Mouse (Mus musculus): ENCODE measurements around the gene Mllt10. TPM values are rescaled to one million over a fixed set of nuclear protein-coding genes. Genes with fewer than 3 reads are reported as not detected.

Mllt10 gene
- total RNA-seq, 2 experiments from 2014 or later = 31.0 to 33.4 TPM

DNA sequence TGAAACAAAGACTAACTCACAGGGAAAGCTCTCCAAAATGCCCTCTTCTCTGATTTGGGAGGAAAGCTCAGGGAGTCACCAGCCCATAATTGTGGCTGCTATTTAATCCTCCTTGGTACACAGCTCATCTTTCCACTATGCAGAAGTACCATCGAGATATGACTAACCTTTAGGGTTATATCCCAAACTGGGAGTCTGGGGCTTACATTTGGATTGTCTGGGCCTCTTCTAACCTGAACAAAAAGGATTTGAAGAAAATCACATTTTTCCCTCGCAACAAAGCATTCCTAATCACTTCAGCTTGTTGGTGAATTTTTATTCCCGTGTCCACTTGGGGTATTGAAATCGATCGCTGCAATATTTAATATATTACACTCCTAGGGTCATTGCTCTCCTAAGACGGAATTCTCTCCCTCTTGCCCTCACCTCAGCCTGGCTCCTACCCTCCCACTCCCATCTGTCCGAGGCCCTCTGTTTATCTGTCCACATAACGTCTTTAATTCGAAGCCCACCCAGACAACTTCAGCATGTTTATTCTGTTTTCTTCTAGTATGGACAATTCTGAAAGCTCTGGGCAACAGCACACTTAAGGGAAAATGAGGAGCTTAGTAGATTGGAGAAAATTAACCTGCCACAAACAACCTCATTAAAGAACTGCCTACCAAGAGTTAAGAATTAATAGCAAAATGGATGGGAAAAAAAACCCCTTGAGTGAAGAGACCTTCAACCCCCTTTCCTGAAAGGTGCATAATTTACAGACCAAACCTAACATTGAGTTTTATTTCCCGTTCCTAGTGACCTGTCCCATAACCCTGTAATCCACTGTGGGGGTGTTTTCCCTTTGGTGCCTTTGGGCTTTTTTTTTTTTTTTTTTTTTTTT is 20.4 kb upstream of the Mllt10 start:
- no peak for DNase-seq

DNA sequence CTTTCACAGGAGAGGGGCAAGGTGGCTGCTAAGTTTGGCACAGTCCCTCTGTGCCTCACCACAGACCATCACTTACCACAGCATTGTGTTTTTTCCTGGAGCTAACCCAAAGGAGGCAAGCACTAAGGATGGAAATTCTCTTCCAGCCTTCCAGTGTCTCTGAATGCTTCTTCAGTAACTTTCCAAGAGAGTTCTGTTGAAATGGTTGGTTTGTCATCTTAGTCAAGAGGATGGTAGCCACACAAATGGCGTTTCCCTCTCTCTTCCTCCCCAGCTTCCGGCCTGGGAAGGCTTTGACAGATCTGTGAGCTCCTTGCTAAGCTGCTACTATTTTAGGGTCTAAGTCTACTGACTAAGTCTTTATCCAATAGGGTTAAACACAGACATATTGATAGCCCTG is 17.5 kb upstream of the Mllt10 start, which contains the start of gene A930004D18Rik:
Gene A930004D18Rik (minus strand): TSS at position 247 of the 400 bp plus-strand sequence.
- no peak for DNase-seq

DNA sequence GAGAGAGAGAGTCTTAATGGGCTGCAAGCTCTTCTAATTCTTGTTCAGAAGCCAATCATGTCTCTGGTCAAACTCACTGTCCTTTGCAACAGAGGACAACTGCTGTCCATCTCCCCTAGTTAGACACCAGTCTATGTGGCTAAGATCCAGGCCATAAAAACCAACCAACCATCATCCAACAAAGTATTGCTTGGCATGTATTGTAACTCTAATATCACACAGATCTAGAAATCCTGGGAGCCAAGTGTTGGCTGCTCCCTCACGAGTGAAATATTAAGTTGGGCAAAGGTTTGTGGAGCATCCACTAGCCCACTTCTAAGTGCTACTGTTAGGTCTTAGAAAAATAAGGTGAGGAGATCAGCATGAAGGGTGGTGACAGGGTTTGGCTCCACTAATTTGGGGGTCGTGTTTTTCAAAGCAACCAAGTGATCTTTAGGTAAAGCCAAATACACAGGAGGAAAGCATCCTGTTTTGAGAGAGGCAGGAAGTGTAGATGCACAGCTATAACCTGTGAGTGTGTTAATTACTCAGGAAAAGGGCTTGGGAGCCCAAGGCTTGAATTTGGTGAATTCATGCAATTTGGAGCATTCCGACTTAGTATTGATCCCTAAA is 16.8 kb upstream of the Mllt10 start:
- DNase-seq = no peak

DNA sequence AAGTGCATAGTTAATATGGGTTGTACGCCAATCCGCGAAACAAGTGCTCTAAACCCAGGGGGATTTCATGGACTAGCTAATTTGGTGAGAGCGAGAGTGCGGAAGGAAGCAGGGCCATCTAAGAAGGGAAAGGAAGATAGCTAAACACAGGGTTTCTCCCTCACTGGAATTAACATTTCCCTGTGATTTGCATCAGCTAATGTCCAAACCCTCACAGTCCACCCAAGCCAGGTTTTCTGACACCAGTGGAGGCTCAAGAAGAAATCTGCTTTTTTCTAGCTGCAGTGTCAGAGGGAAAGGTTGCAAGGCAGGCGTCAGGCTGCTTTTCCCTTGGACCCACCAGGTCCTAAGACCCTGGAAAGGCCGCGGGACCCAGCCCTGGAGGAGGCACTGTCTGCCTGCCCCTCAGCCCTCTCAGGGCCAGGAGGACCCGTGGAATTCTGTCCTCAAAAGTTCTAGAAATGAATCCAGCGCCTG is 16.1 kb upstream of the Mllt10 start:
- no peak for DNase-seq

DNA sequence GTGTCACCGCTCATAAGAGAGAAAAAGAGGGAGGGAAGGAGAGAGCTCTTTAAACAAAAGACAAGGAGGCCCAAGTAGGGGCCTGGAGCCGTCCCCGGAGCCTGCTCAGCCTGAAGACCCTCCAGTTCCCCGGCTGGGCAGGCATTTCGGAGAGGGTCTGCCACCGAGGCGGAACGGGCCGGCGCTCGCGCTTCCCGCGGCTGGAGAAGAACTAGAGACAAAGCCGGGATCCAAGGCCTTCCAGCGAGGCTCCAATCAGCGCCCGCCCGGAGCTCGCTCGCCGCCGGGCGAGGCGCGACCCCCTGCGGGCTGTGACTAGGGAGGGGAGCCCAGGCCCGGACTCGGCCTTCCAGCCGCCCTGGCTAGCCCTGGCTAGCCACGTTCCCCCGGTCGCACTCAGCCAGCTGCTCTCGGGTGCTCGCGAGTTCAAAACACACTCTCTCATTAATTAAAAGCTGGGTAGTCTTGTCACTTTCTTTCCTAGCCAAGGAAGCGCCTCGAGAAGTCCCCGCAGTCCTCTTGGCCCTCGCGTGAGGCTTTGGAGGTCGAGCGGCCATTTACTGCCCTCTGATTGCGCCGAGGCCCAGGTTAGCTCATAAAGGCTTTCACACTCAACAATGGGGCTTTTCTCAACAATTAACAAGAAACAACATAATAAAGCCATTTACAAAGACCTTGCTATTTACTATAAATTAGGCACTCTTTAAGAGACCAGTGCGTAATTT is 15.3 kb upstream of the Mllt10 start:
- no peak for DNase-seq

DNA sequence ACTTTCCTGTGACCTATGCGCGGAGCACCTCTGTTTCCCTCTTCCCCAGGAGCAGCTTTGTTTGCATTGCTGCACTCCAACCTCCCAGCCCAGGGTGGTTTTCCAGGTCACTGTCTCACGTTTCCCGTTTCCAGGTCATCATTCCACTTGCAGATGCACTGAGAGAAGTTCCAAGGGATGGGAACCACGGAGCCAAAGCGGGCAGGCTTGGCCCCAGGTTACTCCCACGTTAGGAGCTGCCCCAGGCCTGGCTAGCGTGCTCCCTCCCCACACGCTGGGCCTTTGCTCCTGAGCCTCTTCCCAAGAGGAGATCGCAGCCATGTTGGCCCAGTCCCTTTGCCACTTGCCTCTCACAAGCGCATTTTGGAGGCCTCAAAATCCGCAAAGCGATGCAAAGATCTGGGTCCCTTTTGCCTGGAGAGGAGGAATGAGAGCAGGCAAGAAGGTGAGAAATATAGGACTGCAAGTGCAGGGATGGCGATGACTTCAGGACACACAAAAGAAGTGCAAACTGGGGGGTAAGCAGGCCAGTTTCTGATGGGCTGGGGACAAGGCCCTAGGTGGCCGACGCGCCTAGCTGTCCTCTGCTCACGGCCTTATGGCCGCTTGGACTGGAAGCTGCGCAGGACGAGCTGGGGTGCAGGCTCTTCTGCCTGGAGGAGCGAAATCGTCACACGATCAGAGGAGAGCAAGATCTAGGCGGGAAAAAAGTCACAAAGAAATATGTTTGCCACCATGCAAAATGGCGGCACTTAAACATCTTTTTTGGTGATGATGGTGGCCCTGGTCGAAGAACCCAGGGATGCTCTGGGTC is 14.5 kb upstream of the Mllt10 start:
- no peak for DNase-seq

DNA sequence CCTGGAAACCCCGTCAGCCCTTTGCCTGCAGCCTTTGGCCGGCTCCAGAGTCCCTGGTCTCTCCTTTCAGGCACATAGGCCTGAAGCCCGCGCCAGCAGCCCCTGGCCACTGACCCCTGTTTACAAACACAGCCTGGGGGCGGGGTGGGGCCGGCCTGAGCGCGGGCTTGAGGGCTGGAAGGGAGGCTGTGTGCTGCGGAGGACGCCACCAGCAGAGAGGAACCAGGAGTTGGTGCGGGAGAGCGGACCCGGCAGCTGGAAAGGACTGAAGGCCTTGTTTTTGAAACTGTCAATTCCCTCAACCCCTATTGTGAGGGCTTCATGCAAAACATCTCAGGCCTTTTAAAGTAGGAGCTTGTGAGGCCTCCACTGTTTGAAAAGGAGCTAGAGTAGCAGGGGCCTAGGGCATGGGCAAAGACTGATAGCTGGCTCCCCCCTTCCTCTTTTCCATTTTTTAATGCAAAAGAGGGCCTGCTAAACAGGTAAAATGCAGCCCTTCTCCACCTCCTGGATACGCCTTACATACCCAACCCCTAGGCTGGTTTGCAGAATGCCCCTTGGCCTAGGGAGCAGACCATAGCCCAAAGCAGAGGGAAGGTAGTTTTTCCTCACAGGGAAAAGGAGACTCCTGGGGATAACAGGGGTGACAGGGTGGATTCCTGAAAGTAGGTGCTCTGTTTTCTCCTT is 13.7 kb upstream of the Mllt10 start:
- no peak for DNase-seq

DNA sequence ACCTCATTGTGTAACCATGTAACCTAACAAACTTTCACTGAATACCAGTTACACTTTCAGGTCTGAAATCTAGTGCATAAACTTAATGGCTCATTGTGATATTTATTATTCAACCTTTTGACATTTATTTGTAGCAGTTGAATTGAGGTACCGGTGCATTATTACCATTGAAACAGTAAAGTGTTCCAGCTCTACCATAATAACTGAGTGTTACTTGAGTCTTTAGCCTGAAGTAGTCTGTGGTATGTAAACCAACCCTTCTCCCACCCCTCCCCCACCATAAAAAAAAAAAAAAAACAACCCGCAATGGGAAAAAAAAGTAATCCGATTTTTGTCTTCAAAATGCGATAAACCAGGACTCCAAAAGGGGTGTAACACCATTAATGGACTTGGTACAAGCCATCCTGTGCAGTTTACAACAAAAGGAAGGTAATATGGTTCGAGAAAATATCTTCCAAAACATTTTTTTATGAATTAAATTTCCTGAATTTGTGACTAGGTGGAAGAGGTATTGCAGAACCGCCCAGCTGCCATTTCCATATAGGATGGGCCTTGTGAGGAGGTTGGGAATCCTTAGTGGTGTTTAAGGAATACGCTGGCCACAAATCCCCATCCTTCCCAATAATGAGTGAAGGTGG is 9.8 kb upstream of the Mllt10 start:
- DNase-seq = no peak

DNA sequence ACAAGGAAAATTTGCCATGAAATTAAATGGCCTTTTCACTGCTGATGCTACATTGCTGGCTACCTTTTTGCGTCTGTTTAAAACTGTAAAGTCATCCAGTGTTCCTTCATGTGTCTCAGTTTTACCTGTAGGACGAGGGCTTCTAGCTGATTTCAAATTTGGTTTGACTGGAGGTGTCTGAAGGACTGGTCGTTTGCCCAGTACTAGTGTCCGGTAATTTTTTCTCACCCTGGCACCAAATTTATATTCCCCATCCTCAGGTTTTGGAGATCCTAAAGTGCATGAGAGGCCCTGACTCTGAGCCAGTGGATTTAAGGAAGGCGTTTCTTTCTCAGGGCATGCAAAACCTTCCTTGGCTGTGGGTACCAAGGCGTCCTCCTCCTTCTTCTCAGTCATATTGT is 9.3 kb upstream of the Mllt10 start:
- no peak for DNase-seq

DNA sequence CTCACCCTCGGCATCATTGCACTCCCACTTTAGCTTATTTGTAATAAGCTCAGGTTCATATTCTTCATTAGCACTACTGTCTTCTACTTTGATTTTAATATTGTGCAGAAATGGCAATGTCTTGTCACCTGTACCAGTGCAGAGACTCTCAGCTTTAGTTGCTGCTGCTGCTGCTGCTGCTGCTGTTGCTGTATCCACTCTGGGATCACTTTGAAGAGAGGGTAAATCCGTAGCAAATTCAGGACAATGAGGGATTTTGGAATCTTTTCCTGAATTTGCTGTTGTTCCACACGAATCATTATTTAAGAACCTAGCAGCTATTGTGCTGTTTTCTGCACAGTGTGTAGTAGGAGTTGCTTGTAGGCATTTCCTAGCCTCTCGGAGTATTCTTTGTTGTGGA is 8.9 kb upstream of the Mllt10 start:
- no peak for DNase-seq

DNA sequence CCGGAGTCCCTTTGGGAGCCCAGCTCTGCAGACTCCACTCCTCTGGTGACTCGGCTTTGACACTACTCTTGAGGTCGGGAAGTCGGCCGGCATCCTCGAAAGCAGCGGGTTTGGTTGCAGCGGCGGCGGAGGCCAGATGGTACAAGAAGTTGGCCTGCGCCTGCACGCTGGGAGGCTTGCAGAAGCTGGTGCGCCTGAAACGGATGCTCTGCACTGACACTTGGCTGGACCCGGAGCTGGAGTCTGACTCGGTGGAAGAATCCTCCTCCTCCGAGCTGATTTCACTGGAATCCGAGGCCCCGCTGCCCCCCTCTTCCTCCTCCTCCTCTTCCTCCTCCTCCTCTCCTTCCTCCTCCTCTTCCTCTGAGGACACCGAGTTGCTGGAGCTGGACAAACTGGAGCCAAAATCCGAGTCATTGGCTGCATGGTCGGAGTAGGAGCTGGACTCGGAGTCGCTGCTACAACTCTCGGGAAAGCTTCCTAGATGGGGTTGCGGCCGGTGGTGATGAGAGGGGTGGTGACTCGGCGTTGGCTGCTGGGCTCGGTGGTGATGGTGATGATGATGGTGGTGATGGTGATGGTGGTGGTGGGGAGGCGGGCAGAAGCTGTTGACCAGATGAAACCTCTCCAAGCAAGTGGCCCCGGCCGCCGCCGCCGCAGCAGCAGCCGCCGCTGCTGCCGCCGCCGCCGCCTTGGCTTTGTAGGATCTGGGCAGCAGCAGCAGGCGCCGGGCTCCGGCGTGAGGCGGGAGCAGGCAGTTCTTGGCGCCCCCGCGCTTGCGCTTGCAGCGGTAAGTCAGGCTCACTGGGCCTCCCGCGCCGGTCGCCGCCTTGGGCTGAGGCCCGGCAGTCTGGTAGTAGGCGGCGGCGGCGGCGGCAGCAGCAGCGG is 8.0 kb upstream of the Mllt10 start:
- DNase-seq = peak; percentile 80 to 85

DNA sequence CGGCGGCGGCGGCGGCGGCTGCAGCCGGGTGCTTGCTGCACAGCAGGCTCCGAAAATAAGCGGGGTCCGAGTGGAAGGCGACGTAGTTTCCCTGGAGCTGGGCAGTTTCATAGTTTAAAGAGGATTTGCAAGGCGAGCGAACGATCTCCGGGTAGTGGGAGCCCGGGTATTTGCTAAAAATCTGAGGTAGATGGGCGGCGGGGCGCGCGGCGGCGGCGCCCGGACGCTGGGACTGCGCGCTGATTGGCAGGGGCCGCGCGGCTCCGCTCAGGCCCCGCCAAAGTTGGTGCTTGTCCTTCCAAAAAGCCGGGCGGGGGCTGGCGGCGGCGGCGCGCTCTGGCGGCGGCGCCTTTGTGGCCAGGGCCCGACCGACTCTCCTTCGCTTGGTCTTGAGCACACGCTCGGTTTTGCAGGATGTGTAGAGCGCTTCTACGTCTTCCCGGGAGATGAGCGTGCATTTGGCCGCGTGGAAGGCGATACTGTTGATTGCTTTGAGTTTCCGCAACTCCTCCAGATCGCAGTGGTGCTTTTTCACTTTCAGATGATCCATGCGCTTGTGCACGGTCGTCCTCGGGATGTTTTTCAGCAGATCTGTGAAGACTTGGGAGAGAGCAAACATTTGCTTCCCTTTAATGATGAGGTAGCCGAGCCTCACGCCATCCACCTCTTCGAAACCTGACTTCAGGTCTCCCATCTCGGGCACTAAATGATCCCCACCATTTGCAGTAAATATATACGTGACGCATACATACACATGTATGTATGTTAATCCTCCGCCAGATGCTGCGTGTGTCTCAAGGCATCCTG is 7.2 kb upstream of the Mllt10 start:
- DNase-seq = peak in 1 of 2 experiments; percentile 82

DNA sequence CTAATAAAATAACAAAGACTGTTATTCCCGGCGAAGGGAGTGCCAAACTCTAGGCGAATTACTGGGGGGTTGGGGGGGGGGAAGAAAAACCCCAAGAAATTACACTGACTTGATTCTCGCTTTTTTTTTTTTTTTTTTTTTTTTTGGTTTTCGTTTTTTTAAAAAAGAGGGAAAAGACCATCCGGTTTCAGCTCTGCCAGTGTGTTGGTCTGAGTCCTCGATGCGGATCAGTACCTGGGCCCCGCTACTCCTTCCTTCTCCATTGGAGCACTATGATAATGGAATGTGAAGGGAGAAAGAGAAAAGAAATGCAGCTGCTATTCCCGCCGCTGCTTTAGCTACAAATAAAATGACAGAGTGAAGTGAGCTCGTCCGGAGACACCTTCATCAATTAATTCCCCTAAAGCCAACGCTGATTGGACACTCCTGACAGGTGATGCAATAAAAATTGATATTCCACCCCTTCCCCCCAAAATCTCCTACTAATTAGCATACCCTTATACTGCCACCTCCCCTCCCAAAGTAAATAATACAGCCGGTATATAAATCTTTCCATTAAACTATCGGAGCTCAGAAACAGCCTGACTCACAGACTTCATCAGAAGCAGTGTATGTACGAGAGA is 6.5 kb upstream of the Mllt10 start, which contains the start of gene Skida1:
Gene Skida1 (minus strand): TSS at position 599 of the 623 bp plus-strand sequence.
- peak; percentile 55 to 70 for DNase-seq

DNA sequence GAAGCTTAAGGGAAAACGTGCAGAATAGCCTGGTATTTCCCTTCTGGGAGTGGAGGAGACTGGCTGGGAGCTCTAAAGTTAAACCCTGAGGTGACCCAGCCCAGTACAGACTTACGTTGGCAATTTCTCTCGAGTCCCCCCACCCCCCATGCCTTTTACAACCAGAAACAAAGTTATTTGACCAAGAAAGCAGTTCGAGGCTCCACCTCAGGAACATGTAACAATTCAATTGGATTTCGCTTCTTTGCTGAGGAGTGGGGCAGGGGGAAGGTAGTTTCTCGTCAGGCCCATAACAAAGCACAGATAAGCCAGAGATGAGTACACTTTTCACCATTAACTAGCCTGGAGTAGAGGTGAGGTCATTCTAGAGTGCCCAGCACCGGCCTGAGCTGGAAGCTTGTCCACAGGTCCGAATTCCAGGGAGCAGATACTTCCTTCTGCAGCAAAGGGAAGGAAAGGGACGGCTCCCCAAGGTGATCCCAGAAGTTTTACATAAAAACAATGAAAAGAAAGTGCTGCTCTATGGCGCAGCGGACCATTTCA is 5.7 kb upstream of the Mllt10 start:
- DNase-seq = peak in 1 of 2 experiments; percentile 65

DNA sequence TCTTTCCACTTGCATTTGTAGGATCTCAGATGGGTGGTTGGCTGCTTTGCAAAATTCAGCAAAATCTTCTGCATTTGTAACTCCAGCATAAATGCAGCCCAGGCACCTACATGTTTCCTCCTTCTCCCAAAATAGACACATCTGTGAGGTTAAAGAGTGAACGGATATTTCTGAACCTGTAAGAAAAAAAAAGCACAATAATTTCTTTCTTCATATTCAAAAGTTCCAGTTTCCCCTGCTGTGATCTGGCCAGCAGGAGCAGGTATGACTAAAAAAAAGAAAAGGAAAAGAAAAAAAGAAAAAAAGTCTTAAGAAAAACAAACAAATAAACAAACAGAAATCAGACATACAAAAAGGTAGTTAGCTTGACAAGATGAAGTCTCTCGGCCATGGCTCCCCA is 5.0 kb upstream of the Mllt10 start:
- no peak for DNase-seq

DNA sequence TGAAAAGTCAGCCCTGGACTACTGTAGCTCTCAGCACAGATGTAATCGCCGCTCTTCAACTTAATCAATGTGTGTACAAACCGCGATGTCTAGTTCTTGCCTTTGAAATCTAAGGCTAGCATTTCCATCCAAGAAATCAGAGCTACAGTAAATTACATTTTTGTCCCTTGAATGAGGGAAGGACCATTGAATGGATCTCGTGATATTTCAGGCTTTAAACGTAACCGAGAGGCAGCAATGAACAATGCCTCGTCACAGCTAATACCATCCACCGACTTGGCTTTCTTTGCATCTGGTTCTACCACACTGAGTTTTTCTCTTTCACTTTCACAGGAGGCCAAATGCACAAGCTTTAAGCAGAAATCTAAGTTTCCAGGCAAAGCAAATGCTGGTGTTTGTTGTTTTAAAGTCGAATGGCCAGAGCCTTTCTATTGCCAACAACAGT is 4.5 kb upstream of the Mllt10 start:
- DNase-seq = peak; percentile 31 to 57

DNA sequence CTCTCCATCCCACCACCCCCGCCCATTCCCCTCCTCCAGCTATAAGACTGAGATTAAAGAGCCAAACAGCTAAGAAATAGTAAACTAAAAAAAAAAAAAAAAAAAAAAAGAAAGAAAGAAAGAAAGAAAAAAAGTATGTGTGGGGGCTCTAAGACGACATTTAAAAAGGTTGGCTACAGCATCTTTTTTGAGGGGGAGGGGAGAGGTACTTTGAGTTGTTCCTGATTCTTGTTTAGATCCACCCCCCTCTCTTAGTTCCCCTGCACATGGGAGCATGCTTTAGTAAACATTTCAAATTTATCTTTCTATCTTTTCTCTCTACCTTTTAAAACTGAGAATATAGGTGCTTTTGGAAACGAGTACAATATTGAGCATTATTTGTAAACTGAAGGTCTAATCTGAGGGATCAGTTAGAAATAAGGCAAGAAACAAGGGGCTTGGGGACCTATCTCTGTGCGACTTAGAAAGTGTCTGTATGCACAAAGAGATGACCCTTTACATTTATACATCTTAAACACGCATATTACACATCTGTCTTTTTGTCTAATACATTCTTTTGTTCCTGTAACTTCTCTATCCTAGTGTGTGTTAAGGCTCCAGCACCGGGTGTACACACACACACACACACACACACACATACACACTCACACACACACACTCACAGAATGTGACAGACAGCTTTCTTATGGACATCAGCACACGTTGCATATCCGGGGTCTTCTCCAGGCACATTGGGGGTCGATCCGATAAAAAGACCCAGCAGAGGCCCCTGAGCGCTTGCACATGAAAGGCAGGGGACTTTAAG is 3.8 kb upstream of the Mllt10 start:
- no peak for DNase-seq
